ENCODE assay signal across 12 mouse cellular contexts in the genomic region with DNA sequence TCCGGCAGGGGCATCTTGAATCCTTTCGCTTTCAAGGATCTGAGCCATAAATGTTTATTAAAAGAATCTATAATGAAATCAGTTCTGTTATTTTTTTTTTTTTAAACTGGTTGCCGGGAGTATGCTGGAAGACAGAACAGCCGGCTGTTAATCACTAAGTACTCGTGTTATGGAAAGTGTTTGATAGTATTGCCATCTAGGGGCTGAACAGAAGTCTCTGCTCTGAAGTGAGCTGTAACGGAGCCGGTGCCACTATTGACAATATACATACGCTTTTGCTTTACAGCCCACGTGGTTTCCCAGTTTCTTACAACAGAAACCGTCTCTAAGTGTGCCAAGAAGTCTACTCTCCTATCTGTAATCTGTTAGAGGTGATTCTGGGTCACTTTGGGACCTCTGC.
DNase-seq lines count a peak whose midpoint lies in the region; ATAC-seq lines count a peak whose summit lies in the region.
"Had no signal": no experiment of that assay in that cellular context is flagged by ENCODE, and none has a peak within 500 bp of the region (broad histone marks: within the 10 kb centered on the region; RNA-seq: fewer than 3 reads in every experiment).

No protein-coding gene starts in this region.

- H3K36me3 ChIP-seq in hindbrain, embryonic 16.5 days (ENCODE audit: control insufficient read depth, insufficient read depth, low read length), result no peaks in the 10 kb centered on the region
- H3K36me3 ChIP-seq in hindbrain, embryonic 10.5 days, result no peaks in the 10 kb centered on the region
- no peaks in the 10 kb centered on the region for H3K36me3 ChIP-seq in embryonic facial prominence, embryonic 14.5 days (ENCODE audit: control insufficient read depth, insufficient read depth, low read length)
- H3K36me3 ChIP-seq: heart, embryonic 10.5 days; neural tube, embryonic 15.5 days had no signal

- H3K4me1 ChIP-seq in hindbrain, embryonic 16.5 days (ENCODE audit: control insufficient read depth, insufficient read depth, low read depth, low read length), result no peaks in the 10 kb centered on the region
- H3K4me1 ChIP-seq in hindbrain, embryonic 10.5 days (replicated peaks), result 0 out of 2 replicates have a peak, but pooled peaks cover 3% of the 10 kb centered on the region
- peaks cover 3% of the 10 kb centered on the region; the same call in 1 of the 2 replicates for H3K4me1 ChIP-seq in embryonic facial prominence, embryonic 14.5 days (ENCODE audit: control insufficient read depth, insufficient read depth, low read length)
- H3K4me1 ChIP-seq: heart, embryonic 10.5 days; neural tube, embryonic 15.5 days had no signal

- no peak overlapping the region for H3K9ac ChIP-seq in hindbrain, embryonic 16.5 days (ENCODE audit: low read depth, low read length)
- no peak overlapping the region for H3K9ac ChIP-seq in embryonic facial prominence, embryonic 14.5 days (ENCODE audit: low read depth, low read length)
- H3K9ac ChIP-seq: neural tube, embryonic 15.5 days had no signal

- 31% methylated on average over 10 of the region's 10 CpGs for WGBS in hindbrain, embryonic 16.5 days
- 71% methylated on average over 10 of the region's 10 CpGs for WGBS in hindbrain, embryonic 10.5 days
- 28% methylated on average over 10 of the region's 10 CpGs for WGBS in embryonic facial prominence, embryonic 14.5 days

- H3K4me3 ChIP-seq in hindbrain, embryonic 16.5 days (ENCODE audit: low read length), result no peak overlapping the region
- no peak overlapping the region for H3K4me3 ChIP-seq in hindbrain, embryonic 10.5 days
- no peak overlapping the region for H3K4me3 ChIP-seq in embryonic facial prominence, embryonic 14.5 days (ENCODE audit: low read depth, low read length)
- H3K4me3 ChIP-seq: heart, embryonic 10.5 days; neural tube, embryonic 15.5 days had no signal

- peak; percentile 87 for ATAC-seq in hindbrain, embryonic 16.5 days
- ATAC-seq in embryonic facial prominence, embryonic 14.5 days (ENCODE audit: low read depth), result 0 out of 2 replicates have a peak, but pooled peaks have one; percentile 41

- H3K9me3 ChIP-seq in hindbrain, embryonic 16.5 days (ENCODE audit: control insufficient read depth, low read length), result no peaks in the 10 kb centered on the region
- no peaks in the 10 kb centered on the region for H3K9me3 ChIP-seq in hindbrain, embryonic 10.5 days
- H3K9me3 ChIP-seq in embryonic facial prominence, embryonic 14.5 days (ENCODE audit: control insufficient read depth, low read length), result no peaks in the 10 kb centered on the region
- H3K9me3 ChIP-seq: heart, embryonic 10.5 days; neural tube, embryonic 15.5 days had no signal

- no peak for DNase-seq in hindbrain, embryonic 10.5 days (ENCODE audit: low spot score)
- DNase-seq in lung, postnatal 10 days, result peak; percentile 4
- DNase-seq in lung, postnatal 4 days, result no peak
- DNase-seq in embryonic facial prominence, embryonic 14.5 days (ENCODE audit: low spot score), result peak; percentile 79
- peak; percentile 61 for DNase-seq in retina, postnatal 1 day
- DNase-seq in urinary bladder, postnatal 14 days (ENCODE audit: low spot score), result no peak
- DNase-seq: adrenal gland, postnatal 14 days; cerebellum, adult 9-11 months; kidney, adult 9 months had no signal

- H3K4me2 ChIP-seq in hindbrain, embryonic 16.5 days (ENCODE audit: low read length), result no peak overlapping the region
- no peak overlapping the region for H3K4me2 ChIP-seq in embryonic facial prominence, embryonic 14.5 days (ENCODE audit: low read depth, low read length)
- H3K4me2 ChIP-seq: neural tube, embryonic 15.5 days had no signal

- no peaks in the 10 kb centered on the region for H3K27me3 ChIP-seq in hindbrain, embryonic 16.5 days (replicated peaks; ENCODE audit: control insufficient read depth, insufficient read depth, low read length)
- H3K27me3 ChIP-seq in hindbrain, embryonic 10.5 days (ENCODE audit: insufficient read depth, poor library complexity, severe bottlenecking), result no peaks in the 10 kb centered on the region
- H3K27me3 ChIP-seq in embryonic facial prominence, embryonic 14.5 days (replicated peaks; ENCODE audit: control insufficient read depth, insufficient read depth, low read length), result no peaks in the 10 kb centered on the region
- H3K27me3 ChIP-seq: neural tube, embryonic 15.5 days had no signal

- no peak overlapping the region for H3K27ac ChIP-seq in hindbrain, embryonic 16.5 days (ENCODE audit: low read depth, low read length)
- H3K27ac ChIP-seq in hindbrain, embryonic 10.5 days, result no peak overlapping the region
- H3K27ac ChIP-seq in embryonic facial prominence, embryonic 14.5 days (replicated peaks; ENCODE audit: low read depth, low read length), result no peak overlapping the region
- H3K27ac ChIP-seq: heart, embryonic 10.5 days; neural tube, embryonic 15.5 days had no signal

Comparison
In these comparisons a context has a peak if more than half of its experiments do, and no peak if none do; other contexts are left out.
1. DNase-seq: peak in lung, postnatal 10 days (single experiment), embryonic facial prominence, embryonic 14.5 days (single experiment) and retina, postnatal 1 day (single experiment); none in hindbrain, embryonic 10.5 days (single experiment), lung, postnatal 4 days (0 of 2) and urinary bladder, postnatal 14 days (single experiment).